Mouse (Mus musculus): ENCODE results near the gene Gpsm1. TPM values are rescaled to one million over a fixed set of nuclear protein-coding genes. Genes with fewer than 3 reads are reported as not detected.

Gpsm1 gene
- polyA plus RNA-seq, 1 experiment = not detected

DNA sequence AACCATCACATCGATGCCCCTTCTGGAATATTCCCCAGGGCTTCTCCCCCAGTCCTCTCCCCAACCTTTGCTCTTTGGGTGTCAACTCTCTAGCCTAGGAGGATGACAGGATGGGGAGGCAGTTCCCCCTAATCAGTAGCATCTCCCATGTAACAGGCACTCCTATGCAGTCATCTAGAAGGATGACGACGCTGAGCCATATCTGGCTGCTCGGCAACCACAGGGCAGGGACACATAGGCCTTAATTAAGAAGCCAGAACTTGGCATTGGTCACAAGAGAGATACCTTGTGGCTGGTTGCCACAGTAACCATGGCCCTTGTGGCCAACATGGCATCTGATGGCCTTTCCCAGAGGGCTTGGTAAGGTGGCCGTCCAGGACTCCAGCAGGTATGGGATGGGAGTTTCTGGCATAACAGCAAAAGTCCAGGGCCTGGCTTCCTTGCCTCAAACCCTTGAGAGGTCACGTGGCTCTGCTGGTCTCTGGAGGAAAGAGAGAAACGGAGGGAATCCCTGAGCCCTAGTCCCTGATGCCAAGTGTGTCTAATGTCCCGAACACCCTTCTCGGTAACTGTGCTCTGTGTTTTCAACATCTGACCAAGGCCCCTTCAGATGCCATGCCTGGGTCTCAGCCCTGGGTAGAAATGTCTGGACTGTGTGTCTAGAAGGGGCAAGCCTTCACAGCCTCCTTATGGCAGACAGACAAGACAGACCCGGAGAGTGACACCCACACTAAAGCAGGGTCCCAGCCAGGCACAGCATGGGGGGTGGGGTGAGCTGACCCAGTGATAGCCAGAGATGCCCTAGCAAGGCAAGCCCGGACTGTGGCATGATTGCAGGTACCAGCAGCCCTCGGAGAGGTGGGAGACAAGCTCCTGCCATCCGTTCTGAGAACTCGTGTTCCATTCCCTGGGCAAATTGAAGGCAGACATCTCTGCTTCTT lies 5.2 kb downstream of the Gpsm1 start:
- no peak for TF ChIP-seq GATA1 (IDR thresholded peaks at IDR 0.05; ENCODE audit: low read length)

DNA sequence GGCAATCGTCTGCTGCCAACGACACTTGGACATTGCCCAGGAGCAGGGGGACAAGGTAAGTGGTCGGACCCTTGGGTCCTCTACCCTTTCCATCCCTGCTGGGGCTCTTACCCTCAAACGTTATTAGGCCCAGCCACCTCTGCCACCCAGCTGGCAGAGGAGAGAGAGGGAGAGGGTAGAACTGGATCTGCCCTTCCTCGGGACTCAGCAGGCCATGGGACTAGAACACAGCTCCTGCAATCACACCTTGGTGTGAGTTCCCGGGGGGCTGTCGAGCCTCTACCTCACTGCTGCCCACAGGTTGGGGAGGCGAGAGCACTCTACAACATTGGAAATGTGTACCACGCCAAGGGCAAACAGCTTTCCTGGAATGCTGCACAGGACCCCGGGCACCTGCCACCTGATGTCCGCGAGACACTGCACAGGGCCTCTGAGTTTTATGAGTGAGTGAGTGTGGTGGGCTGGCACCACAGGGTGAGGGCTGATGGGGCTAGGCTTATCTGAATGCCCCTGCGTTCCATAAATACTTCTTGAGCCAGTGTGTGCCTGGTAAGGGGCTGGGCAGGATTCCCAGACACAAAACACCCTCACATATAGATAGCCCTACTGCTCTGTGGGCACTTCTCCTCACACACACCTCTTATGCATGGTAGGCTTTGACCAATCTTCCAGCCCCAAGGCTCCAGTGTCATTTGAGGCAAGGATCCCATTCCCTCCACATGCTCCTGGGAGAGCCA lies 8.4 kb downstream of the Gpsm1 start:
- TF ChIP-seq GATA1 (IDR thresholded peaks at IDR 0.05; ENCODE audit: low read length) = no peak

DNA sequence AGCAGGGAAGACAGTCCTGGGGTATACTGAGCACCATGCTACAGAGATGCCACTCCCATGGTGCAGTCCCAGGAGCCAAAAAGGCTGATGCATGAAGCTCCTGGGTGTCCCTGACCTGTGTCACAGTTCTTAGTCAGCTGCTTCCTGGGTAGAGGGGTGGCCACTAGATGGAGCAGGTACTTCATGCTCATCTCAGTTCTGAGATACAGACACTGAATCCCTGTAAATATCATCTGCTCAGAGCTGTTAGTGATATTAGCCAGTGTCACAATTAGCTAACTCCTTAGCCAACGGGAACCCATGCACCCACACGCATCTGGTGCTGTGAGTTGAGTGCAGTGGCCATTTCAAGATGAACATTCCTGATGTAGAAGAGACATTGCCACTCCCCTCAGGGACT lies 9.6 kb downstream of the Gpsm1 start:
- TF ChIP-seq GATA1 (IDR thresholded peaks at IDR 0.05; ENCODE audit: low read length) = no peak

DNA sequence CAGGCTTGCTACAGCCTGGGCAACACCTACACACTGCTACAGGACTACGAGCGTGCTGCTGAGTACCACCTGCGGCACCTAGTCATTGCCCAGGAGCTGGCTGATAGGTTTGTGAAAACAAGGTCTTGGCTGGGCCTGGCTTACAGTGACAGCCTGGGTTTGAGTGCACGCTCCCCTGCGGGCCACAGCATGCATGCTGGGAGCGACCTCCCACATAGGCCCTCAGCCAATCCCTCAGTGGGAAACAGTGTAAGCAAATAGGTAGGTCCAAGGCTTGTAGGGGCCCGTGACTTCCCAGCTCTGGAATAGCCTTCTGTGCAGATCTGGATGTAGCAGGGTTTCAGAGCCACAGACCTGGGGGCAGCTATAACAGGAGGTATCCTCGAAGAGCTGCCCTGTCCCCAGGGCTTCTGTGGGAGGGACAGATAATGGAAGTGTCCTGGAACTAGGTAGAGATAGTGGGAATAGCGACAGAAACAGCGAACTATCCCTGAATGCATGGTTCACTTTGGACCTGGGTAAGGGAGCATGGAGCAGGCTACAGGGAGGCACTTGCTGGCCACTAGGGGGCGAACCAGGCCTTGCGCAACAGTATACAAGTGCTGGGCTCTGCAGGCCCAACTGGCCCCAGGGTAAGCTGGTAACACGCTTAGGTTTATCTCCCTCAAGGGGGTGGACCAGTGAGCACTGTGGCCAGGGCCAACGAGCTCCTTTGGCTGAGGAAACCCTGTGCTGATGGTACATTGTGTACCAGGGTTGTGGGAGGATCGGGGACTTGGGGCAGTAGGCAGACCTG lies 10.3 kb downstream of the Gpsm1 start:
- TF ChIP-seq GATA1 (IDR thresholded peaks at IDR 0.05; ENCODE audit: low read length) = no peak

DNA sequence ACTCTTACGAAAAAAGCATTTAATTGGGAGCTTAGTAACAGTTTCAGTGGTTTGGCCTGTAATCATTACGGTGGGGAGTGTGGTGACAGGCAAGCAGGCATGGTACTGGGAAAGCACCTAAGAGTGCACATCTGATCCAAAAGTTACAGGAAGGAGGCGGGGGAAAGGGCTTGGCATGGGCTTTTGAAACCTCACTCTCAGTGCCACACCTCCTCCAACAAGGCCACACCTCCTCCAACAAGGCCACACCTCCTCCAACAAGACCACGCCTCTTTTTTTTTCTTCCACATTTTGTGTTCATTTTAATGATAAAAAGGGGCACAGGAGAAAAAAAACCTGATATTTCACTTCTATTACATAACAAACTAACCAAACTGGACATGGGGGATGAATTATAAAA lies 12.5 kb downstream of the Gpsm1 start:
- TF ChIP-seq GATA1 (IDR thresholded peaks at IDR 0.05; ENCODE audit: low read length) = no peak

DNA sequence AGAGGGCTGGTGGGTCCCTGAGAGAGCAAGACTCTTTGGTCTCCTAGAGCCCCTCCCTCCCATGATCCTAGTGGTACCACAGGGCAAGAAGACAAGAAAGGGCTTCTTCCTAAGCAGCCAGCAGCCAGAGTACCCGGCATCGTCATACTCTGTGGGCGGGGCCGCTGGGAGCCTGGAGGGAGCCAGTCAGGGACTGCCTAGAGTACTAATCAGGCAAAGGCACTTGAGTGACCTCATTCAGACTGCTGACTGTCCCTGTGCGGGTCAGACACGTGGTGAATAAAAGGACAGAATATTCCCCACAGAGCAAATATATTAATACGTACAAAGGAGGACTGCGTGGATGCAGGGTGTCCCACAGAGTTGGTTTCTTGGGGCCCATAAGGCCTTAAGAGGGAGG lies 14.1 kb downstream of the Gpsm1 start:
- TF ChIP-seq GATA1 (IDR thresholded peaks at IDR 0.05; ENCODE audit: low read length) = no peak

DNA sequence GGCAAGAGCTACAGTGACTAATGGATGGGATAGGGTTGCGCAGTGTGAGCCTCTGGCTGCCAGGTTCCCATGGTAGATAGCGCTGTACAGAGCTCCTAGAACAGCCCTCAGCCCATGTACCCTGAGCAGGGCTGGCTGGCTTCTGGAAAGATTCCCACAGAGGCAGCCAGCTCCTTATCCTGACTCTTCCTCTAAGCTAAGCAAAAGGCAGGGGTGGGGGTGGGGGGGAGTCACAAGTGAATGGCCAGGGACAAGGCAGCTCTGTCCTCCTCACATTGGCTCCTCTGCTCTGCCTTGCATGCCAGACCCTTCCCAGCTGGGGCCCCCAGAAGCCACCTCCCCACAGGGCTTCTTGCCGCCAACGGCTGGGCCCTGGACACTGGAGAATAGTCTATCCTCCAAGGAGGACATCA lies 14.7 kb downstream of the Gpsm1 start:
- no peak for TF ChIP-seq GATA1 (IDR thresholded peaks at IDR 0.05; ENCODE audit: low read length)

DNA sequence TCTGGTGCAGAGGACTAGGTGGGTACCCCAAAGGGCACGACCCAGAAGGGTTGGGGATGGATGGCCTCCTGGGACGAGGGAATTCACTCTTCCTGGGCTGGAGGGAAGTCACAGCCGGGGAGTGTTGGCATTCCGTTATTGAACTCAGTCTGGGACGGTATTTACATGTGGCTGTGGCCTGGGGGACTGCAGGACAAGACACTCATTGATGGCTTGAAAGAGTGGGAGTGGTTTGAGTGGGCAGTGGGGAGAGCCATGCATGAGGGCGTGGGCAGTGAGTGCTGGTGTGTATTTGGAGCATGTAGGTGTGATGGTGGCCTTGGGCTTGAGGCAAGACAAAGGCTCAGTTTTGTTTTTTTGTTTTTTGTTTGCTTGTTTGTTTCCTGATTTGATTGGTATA lies 15.4 kb downstream of the Gpsm1 start:
- no peak for TF ChIP-seq GATA1 (IDR thresholded peaks at IDR 0.05; ENCODE audit: low read length)

DNA sequence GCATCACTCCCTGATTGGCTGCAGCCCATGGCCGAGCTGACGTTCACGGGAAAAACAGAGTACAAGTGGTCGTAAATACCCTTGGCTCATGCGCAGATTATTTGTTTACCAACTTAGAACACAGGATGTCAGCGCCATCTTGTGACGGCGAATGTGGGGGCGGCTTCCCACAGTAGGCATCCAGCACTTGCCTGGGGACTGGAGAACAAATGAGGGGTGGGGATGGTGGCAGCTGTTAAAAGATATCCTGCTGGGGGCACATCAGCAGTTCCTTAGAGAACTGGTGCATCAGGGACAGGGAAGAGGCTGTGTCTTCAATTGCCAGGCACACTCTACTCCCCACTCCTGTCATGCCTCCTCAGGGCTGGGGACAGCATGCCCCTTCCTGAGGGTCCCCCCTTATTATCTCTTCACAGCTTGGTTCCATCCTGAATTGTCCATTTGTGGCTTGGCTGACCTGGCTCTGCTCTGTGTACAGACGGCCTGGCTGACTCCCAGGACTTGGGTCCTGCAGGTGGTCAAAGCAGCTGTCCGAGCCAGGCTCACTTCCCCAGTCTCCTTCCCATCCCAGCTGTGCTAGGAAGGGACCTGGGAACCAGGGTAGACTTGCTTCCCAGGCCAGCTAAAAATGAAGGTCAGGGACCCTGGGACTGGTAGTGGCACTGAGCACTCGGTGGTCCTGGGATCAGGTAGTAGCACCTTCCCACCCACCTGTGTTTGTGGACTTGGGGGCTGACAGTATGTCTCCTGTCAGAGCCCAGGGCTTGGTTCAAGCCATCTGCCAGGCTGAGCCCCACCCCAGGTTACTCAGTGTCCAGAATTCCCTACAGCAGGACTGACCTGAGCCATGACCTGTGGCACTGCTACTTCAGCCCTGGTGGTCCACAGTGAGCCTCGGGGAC lies 23.2 kb downstream of the Gpsm1 start:
- TF ChIP-seq GATA1 (IDR thresholded peaks at IDR 0.05; ENCODE audit: low read length) = no peak

DNA sequence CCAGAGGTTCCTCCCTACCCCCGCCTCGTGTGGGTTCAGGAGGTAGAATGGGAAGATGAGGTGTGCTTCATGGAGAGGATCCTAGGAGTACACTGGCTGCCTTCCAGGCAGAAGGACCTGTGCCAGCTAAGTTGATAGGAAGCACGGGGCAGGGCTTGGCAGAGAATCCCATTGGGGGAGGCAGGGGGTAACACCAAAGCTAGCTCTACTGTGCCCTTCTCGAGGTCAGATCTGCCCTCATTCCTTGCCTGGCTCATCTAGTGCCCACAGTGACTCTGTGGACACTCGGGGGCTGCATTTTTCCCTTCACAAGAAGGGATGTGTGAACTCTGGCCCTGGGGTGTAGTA lies 23.9 kb downstream of the Gpsm1 start:
- no peak for TF ChIP-seq GATA1 (IDR thresholded peaks at IDR 0.05; ENCODE audit: low read length)

DNA sequence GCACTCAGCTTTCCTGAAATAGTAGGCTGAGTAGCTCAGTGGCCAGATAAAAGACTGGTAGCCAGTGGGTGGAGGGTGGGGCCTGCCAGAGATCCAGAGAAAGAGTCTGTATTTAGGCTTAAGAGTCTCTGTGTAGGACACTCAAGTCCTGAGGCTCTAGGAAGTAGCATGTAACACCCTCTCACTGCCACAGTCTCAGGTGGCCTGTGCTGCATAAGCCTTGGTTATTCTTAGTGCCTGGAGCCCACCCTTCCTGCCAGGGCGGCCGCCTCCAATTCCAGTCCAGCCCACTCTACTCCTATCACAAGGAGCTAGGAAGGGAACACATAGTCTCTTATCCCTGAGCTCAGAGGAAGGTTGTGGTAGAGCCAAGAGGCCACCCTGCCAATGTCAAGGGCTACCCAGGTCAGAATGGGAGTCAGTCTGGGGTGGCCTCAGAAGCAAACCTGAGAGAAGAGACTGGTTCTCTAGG lies 26.2 kb downstream of the Gpsm1 start:
- no peak for TF ChIP-seq GATA1 (IDR thresholded peaks at IDR 0.05; ENCODE audit: low read length)

DNA sequence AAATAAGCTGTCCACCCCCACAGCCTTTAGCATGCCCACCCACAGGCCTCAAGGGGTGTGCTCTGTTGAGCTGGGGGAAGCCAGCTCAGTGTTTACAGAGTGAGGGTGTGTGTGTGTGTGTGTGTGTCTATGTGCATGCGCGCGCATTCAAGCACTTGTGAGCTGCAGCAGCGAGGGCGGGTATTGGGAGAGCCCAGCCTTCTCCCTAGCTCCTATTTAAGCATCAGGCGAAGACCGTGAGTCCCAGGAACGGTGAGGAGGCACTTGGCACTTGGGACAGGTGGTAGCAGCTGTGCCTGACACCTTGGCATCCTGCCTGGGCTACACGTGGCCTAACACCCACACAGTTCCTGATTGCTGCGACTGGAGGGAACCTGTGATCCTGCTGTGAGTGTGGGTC lies 26.7 kb downstream of the Gpsm1 start:
- TF ChIP-seq GATA1 (IDR thresholded peaks at IDR 0.05; ENCODE audit: low read length) = no peak

DNA sequence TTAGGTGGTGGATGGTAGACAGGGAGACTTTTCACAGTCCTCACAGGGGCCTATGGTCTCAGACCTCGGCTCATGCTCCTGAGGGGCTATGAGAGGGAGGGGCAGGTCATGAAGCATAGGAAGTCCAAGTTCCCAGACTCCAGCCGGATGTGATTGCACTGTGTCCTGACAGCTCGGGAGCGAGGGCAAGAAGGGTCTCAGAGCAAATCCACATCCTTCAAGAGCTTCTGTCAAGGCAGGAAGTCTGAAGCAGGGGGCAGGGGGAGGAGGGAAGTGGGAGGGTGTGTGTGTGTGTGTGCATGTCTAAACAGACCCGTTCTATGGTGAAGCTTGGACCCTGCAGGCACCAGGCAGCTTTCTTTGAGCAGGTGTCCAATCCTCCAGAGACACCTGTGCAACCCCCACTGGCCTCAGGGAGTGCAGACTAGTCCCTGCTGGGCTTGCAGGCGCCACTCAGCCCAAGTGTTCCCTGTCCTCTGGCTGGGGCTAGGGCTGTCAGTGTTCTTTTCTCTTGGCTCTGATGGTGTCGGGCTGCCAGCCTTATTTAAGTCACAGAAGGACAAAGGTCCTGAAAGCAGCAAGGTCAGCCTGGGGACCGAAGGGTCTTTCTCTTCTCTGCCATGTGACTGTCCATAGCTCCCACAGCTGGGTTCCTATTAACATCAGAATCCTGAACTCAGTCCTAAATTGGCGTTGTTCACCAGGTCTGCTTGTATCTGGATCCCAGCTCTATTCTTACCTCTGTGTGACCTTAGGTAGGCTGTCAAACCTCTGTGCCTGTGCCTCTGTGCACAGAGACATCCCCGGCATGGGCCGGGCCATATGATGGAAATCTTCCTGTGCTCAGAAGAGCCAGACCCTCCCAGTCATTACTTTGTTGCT lies 27.5 kb downstream of the Gpsm1 start:
- TF ChIP-seq GATA1 (IDR thresholded peaks at IDR 0.05; ENCODE audit: low read length) = no peak

DNA sequence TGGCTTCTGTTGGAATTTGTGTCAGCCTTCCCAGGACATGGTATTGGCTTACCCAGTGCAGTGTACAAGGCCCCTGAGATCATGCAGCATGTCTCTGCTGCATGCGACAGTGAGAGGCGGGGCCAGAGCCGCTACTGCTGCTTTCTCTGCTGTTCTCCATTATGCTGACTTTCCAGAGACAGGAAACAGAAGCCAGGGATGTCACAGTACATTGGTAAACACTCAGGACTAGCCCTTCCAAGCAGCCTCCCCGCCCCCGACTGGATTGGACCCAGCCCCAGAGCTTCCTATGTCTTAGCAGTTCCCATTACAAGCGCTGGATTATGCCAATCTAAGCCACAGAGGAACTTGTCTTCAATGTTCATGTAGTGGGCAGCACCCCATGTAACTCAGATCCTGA lies 32.9 kb downstream of the Gpsm1 start:
- TF ChIP-seq GATA1 (IDR thresholded peaks at IDR 0.05; ENCODE audit: low read length) = no peak
